Mouse (Mus musculus) neutrophil, adult 5-6 weeks (primary cell): ENCODE results near the gene Tmtc1. TPM values are rescaled to one million over a fixed set of nuclear protein-coding genes. Genes with fewer than 3 reads are reported as not detected.

ENCODE experiments used
- ATAC-seq: fragments of 151-379, 151-347 bp; 2 replicates; pipeline ENCODE4 v1.8.0; 2017; ENCODE audit warnings: mild to moderate bottlenecking, moderate TSS enrichment; ENCODE audit not compliant: insufficient number of reproducible peaks, poor library complexity, low FRiP score, severe bottlenecking; ENCODE audit errors: extremely low read depth
- total RNA-seq: library from RNA; stranded (forward); fragments of 200-1000 nt; gene quantifications from 2 replicates; pipeline ENCODE4 v1.2.3, GENCODE M21; 2017

Tmtc1 gene
- total RNA-seq, 1 experiment from 2014 or later = 0.12 TPM

- no peak for ATAC-seq
Measured at GRCm38 (mm10) chr6:148437565-148437964, 6.6 kb downstream of the Tmtc1 start.

GRCm38 (mm10) chr6:148436441-148437001 is 7.7 kb downstream of the Tmtc1 start:
- ATAC-seq = 0 out of 2 replicates have a peak, but pooled peaks have one; percentile 46

GRCm38 (mm10) chr6:148421577-148421976 is 22.6 kb downstream of the Tmtc1 start:
- no peak for ATAC-seq

- no peak for ATAC-seq
Measured at GRCm38 (mm10) chr6:148420387-148420786, 23.8 kb downstream of the Tmtc1 start.

- no peak for ATAC-seq
Measured at GRCm38 (mm10) chr6:148416597-148416996, 27.6 kb downstream of the Tmtc1 start.

- no peak for ATAC-seq
Measured at GRCm38 (mm10) chr6:148413638-148414037, 30.6 kb downstream of the Tmtc1 start.

- no peak for ATAC-seq
Measured at GRCm38 (mm10) chr6:148406792-148407490, 37.2 kb downstream of the Tmtc1 start.

- ATAC-seq = no peak
Measured at GRCm38 (mm10) chr6:148405599-148405998, 38.6 kb downstream of the Tmtc1 start.

GRCm38 (mm10) chr6:148404500-148404899 is 39.7 kb downstream of the Tmtc1 start:
- ATAC-seq = no peak

GRCm38 (mm10) chr6:148403761-148404160 is 40.4 kb downstream of the Tmtc1 start:
- ATAC-seq = no peak

- ATAC-seq = no peak
Measured at GRCm38 (mm10) chr6:148401031-148401430, 43.2 kb downstream of the Tmtc1 start.

GRCm38 (mm10) chr6:148399541-148399940 is 44.6 kb downstream of the Tmtc1 start:
- no peak for ATAC-seq

- ATAC-seq = no peak
Measured at GRCm38 (mm10) chr6:148398888-148399287, 45.3 kb downstream of the Tmtc1 start.

GRCm38 (mm10) chr6:148397270-148397669 is 46.9 kb downstream of the Tmtc1 start:
- ATAC-seq = no peak

- no peak for ATAC-seq
Measured at GRCm38 (mm10) chr6:148395272-148395671, 48.9 kb downstream of the Tmtc1 start.

GRCm38 (mm10) chr6:148394294-148394693 is 49.9 kb downstream of the Tmtc1 start:
- no peak for ATAC-seq

GRCm38 (mm10) chr6:148392147-148392546 is 52.0 kb downstream of the Tmtc1 start:
- ATAC-seq = no peak

- no peak for ATAC-seq
Measured at GRCm38 (mm10) chr6:148391286-148391685, 52.9 kb downstream of the Tmtc1 start.

GRCm38 (mm10) chr6:148390630-148391276 is 53.4 kb downstream of the Tmtc1 start:
- ATAC-seq = no peak

GRCm38 (mm10) chr6:148387990-148388389 is 56.2 kb downstream of the Tmtc1 start:
- ATAC-seq = no peak
